In genomic region chr4:87933701-87934337, GRCm38 (mm10) we compare ENCODE assay signal across 10 mouse cellular contexts.
DNase-seq lines count a peak whose midpoint lies in the region; ATAC-seq and TF ChIP-seq lines count a peak whose summit lies in the region.
"Had no signal": no experiment of that assay in that cellular context is flagged by ENCODE, and none has a peak within 500 bp of the region (broad histone marks: within the 10 kb centered on the region; RNA-seq: fewer than 3 reads in every experiment).

No protein-coding gene starts in this region.

- no peak overlapping the region for H3K9ac ChIP-seq in stomach, embryonic 14.5 days (replicated peaks; ENCODE audit: low read depth, low read length)
- H3K9ac ChIP-seq in stomach, postnatal 0 days (ENCODE audit: low read length), result no peak overlapping the region
- no peak overlapping the region for H3K9ac ChIP-seq in heart, embryonic 14.5 days (ENCODE audit: low read length)
- H3K9ac ChIP-seq: liver, embryonic 15.5 days had no signal

- DNase-seq in heart, adult 18-20 months, result peak; percentile 32 to 44
- DNase-seq in heart, postnatal 25 days (ENCODE audit: low spot score), result no peak
- no peak for DNase-seq in stomach, postnatal 0 days (ENCODE audit: low spot score)
- DNase-seq in ovary, postnatal 14 days (ENCODE audit: low spot score), result no peak
- no peak for DNase-seq in spleen, postnatal 36 days (ENCODE audit: low spot score in 2 of 2)
- DNase-seq in spleen, adult 18-20 months, result no peak
- DNase-seq: cerebellum, adult 2 months had no signal

- H3K27me3 ChIP-seq in stomach, embryonic 14.5 days (ENCODE audit: control insufficient read depth, insufficient read depth, low read length), result no peaks in the 10 kb centered on the region
- H3K27me3 ChIP-seq in stomach, postnatal 0 days (ENCODE audit: control insufficient read depth, insufficient read depth, low read length), result no peaks in the 10 kb centered on the region
- H3K27me3 ChIP-seq in heart, embryonic 14.5 days (ENCODE audit: control insufficient read depth, insufficient read depth, low read length), result no peaks in the 10 kb centered on the region
- H3K27me3 ChIP-seq: liver, embryonic 15.5 days had no signal

- TF ChIP-seq CTCF in stomach, postnatal 0 days (IDR thresholded peaks at IDR 0.05; ENCODE audit: low read depth), result no peak

- intact Hi-C loops in heart, postnatal 25 days (cut with DNase I), result no loop called here

- H3K4me1 ChIP-seq in stomach, embryonic 14.5 days (ENCODE audit: control insufficient read depth, insufficient read depth, low read length), result peaks cover 20% of the 10 kb centered on the region; the same call in 1 of the 2 replicates
- H3K4me1 ChIP-seq in stomach, postnatal 0 days (replicated peaks; ENCODE audit: control insufficient read depth, insufficient read depth), result peaks cover 2% of the 10 kb centered on the region; the same call in 1 of the 2 replicates
- H3K4me1 ChIP-seq in heart, embryonic 14.5 days (ENCODE audit: control insufficient read depth in 2 of 2, insufficient read depth in 2 of 2, low read length in 2 of 2), result peaks cover 16 to 43% of the 10 kb centered on the region in 2 experiments

- no peaks in the 10 kb centered on the region for H3K36me3 ChIP-seq in stomach, embryonic 14.5 days (ENCODE audit: control insufficient read depth, insufficient read depth, low read length)
- H3K36me3 ChIP-seq in stomach, postnatal 0 days (ENCODE audit: control insufficient read depth, insufficient read depth, low read length), result no peaks in the 10 kb centered on the region
- H3K36me3 ChIP-seq in heart, embryonic 14.5 days (ENCODE audit: control insufficient read depth, insufficient read depth, low read length), result no peaks in the 10 kb centered on the region
- H3K36me3 ChIP-seq: liver, embryonic 15.5 days had no signal

- H3K9me3 ChIP-seq in stomach, embryonic 14.5 days (ENCODE audit: control insufficient read depth, low read depth, low read length), result no peaks in the 10 kb centered on the region
- H3K9me3 ChIP-seq in stomach, postnatal 0 days (ENCODE audit: control insufficient read depth, low read length), result no peaks in the 10 kb centered on the region
- H3K9me3 ChIP-seq in heart, embryonic 14.5 days (ENCODE audit: control insufficient read depth, low read length), result no peaks in the 10 kb centered on the region
- H3K9me3 ChIP-seq: liver, embryonic 15.5 days had no signal

- TF ChIP-seq EP300 in stomach, postnatal 0 days (optimal IDR thresholded peaks at IDR 0.05), result no peak

- H3K4me3 ChIP-seq in stomach, embryonic 14.5 days (ENCODE audit: low read depth, low read length), result no peak overlapping the region
- no peak overlapping the region for H3K4me3 ChIP-seq in stomach, postnatal 0 days (ENCODE audit: low read depth, low read length)
- H3K4me3 ChIP-seq in heart, embryonic 14.5 days (ENCODE audit: control insufficient read depth in 1 of 2, insufficient read depth in 1 of 2, low read depth in 1 of 2, low read length in 2 of 2), result no peak overlapping the region
- H3K4me3 ChIP-seq: liver, embryonic 15.5 days had no signal

- WGBS in stomach, embryonic 14.5 days, result 60% methylated on average over 4 of the region's 4 CpGs
- WGBS in stomach, postnatal 0 days, result 70% methylated on average over 4 of the region's 4 CpGs
- WGBS in heart, embryonic 14.5 days, result 38% methylated on average over 4 of the region's 4 CpGs

- no peak overlapping the region for H3K4me2 ChIP-seq in stomach, embryonic 14.5 days (replicated peaks; ENCODE audit: low read depth, low read length)
- H3K4me2 ChIP-seq in stomach, postnatal 0 days (replicated peaks; ENCODE audit: low read depth), result no peak overlapping the region
- peak overlapping the region; percentile 41 for H3K4me2 ChIP-seq in heart, embryonic 14.5 days (ENCODE audit: low read length)
- H3K4me2 ChIP-seq: liver, embryonic 15.5 days had no signal

- H3K27ac ChIP-seq in stomach, embryonic 14.5 days (ENCODE audit: low read length), result no peak overlapping the region
- H3K27ac ChIP-seq in stomach, postnatal 0 days (replicated peaks), result no peak overlapping the region
- peak overlapping the region; percentile 84 to 86 for H3K27ac ChIP-seq in heart, embryonic 14.5 days (replicated peaks in 1 of 2; ENCODE audit: control insufficient read depth in 1 of 2, insufficient read depth in 1 of 2, low read depth in 2 of 2, low read length in 2 of 2)
- H3K27ac ChIP-seq: liver, embryonic 15.5 days had no signal

- 0 out of 2 replicates have a peak, but pooled peaks have one; percentile 33 for ATAC-seq in stomach, embryonic 14.5 days (ENCODE audit: insufficient number of reproducible peaks, insufficient read depth, low FRiP score, low read depth)
- no peak for ATAC-seq in stomach, postnatal 0 days (ENCODE audit: low FRiP score, low TSS enrichment)
- peak; percentile 56 for ATAC-seq in heart, embryonic 14.5 days (ENCODE audit: insufficient number of reproducible peaks, insufficient read depth, low FRiP score, low read depth)

Comparison
In these comparisons a context has a peak if more than half of its experiments do, and no peak if none do; other contexts are left out.
1. DNase-seq: peak in heart, adult 18-20 months (2 of 2); none in heart, postnatal 25 days (single experiment), stomach, postnatal 0 days (single experiment), ovary, postnatal 14 days (single experiment), spleen, postnatal 36 days (0 of 2) and spleen, adult 18-20 months (0 of 2).
2. H3K27ac ChIP-seq: peak in heart, embryonic 14.5 days (2 of 2); none in stomach, embryonic 14.5 days (single experiment) and stomach, postnatal 0 days (single experiment).